Mouse (Mus musculus): Measurements from ENCODE around the gene Nsg1. TPM values are rescaled to one million over a fixed set of nuclear protein-coding genes. Genes with fewer than 3 reads are reported as not detected.
A peak's percentile ranks its signal among the peaks of the same experiment; 100 is the strongest.

The Nsg1 gene
- polyA plus RNA-seq, 1 experiment = 39.7 TPM

- no peak overlapping the region for H3K4me3 ChIP-seq (ENCODE audit: insufficient read depth, poor library complexity, severe bottlenecking)
- H3K79me2 ChIP-seq (ENCODE audit: control insufficient read depth, insufficient read depth) = no peaks in the 10 kb centered on the region
- TF ChIP-seq CEBPB (IDR thresholded peaks at IDR 0.05; ENCODE audit: low read depth) (no peak), MYOG (IDR thresholded peaks at IDR 0.05; ENCODE audit: control insufficient read depth, extremely low read depth, insufficient read length) (no peak), CTCF (IDR thresholded peaks at IDR 0.05; ENCODE audit: control insufficient read depth, insufficient read depth, insufficient read length) (no peak), MYOD1 (IDR thresholded peaks at IDR 0.05; ENCODE audit: control insufficient read depth, insufficient read length, low read depth) (no peak), USF1 (IDR thresholded peaks at IDR 0.05; ENCODE audit: low read depth) (no peak), FOSL1 (IDR thresholded peaks at IDR 0.05; ENCODE audit: insufficient read depth, low read length, poor library complexity, severe bottlenecking) (no peak), MAX (IDR thresholded peaks at IDR 0.05) (no peak)
- no peaks in the 10 kb centered on the region for H3K79me3 ChIP-seq (ENCODE audit: low read depth)
- H3K27me3 ChIP-seq (ENCODE audit: control insufficient read depth, insufficient read depth, insufficient read length) = no peaks in the 10 kb centered on the region
- peaks cover 2% of the 10 kb centered on the region for H3K36me3 ChIP-seq (ENCODE audit: control insufficient read depth, insufficient read depth)
- H3ac ChIP-seq (ENCODE audit: control insufficient read depth, insufficient read length, low read depth) = no peak overlapping the region
These were observed 37.2 kb upstream of the Nsg1 start for GRCm38 (mm10) chr5:38196821-38197481.

GRCm38 (mm10) chr5:38195941-38196340 is 36.2 kb upstream of the Nsg1 start:
- Histone ChIP-seq H3K79me2 (ENCODE audit: control insufficient read depth, insufficient read depth) (no peaks in the 10 kb centered on the region), H3K27me3 (ENCODE audit: control insufficient read depth, insufficient read depth, insufficient read length) (no peaks in the 10 kb centered on the region), H3ac (ENCODE audit: control insufficient read depth, insufficient read length, low read depth) (no peak overlapping the region)

GRCm38 (mm10) chr5:38194946-38195345 is 35.2 kb upstream of the Nsg1 start:
- Histone ChIP-seq H3K36me3 (ENCODE audit: control insufficient read depth, insufficient read depth) (no peaks in the 10 kb centered on the region), H3K79me2 (ENCODE audit: control insufficient read depth, insufficient read depth) (no peaks in the 10 kb centered on the region), H3K4me3 (ENCODE audit: insufficient read depth, poor library complexity, severe bottlenecking) (no peak overlapping the region), H3ac (ENCODE audit: control insufficient read depth, insufficient read length, low read depth) (no peak overlapping the region), H3K79me3 (ENCODE audit: low read depth) (no peaks in the 10 kb centered on the region), H3K27me3 (ENCODE audit: control insufficient read depth, insufficient read depth, insufficient read length) (no peaks in the 10 kb centered on the region)
- TF ChIP-seq MAX (IDR thresholded peaks at IDR 0.05) = no peak
- TF ChIP-seq CTCF (IDR thresholded peaks at IDR 0.05; ENCODE audit: control insufficient read depth, insufficient read depth, insufficient read length) = no peak
- no peak for TF ChIP-seq MYOD1 (IDR thresholded peaks at IDR 0.05; ENCODE audit: control insufficient read depth, insufficient read length, low read depth)
- TF ChIP-seq USF1 (IDR thresholded peaks at IDR 0.05; ENCODE audit: low read depth) = no peak
- TF ChIP-seq MYOG (IDR thresholded peaks at IDR 0.05; ENCODE audit: control insufficient read depth, extremely low read depth, insufficient read length) = no peak
- no peak for TF ChIP-seq FOSL1 (IDR thresholded peaks at IDR 0.05; ENCODE audit: insufficient read depth, low read length, poor library complexity, severe bottlenecking)
- TF ChIP-seq CEBPB (IDR thresholded peaks at IDR 0.05; ENCODE audit: low read depth) = no peak

More at GRCm38 (mm10) chr5:38195941-38196340, 36.2 kb upstream of the Nsg1 start:
- TF ChIP-seq CEBPB (IDR thresholded peaks at IDR 0.05; ENCODE audit: low read depth) (no peak), MAX (IDR thresholded peaks at IDR 0.05) (no peak), FOSL1 (IDR thresholded peaks at IDR 0.05; ENCODE audit: insufficient read depth, low read length, poor library complexity, severe bottlenecking) (no peak), MYOG (IDR thresholded peaks at IDR 0.05; ENCODE audit: control insufficient read depth, extremely low read depth, insufficient read length) (no peak), USF1 (IDR thresholded peaks at IDR 0.05; ENCODE audit: low read depth) (no peak), MYOD1 (IDR thresholded peaks at IDR 0.05; ENCODE audit: control insufficient read depth, insufficient read length, low read depth) (no peak), CTCF (IDR thresholded peaks at IDR 0.05; ENCODE audit: control insufficient read depth, insufficient read depth, insufficient read length) (no peak)
- no peaks in the 10 kb centered on the region for H3K79me3 ChIP-seq (ENCODE audit: low read depth)
- H3K4me3 ChIP-seq (ENCODE audit: insufficient read depth, poor library complexity, severe bottlenecking) = no peak overlapping the region
- peaks cover 2% of the 10 kb centered on the region for H3K36me3 ChIP-seq (ENCODE audit: control insufficient read depth, insufficient read depth)

GRCm38 (mm10) chr5:38190907-38191306 is 31.2 kb upstream of the Nsg1 start:
- Histone ChIP-seq H3ac (ENCODE audit: control insufficient read depth, insufficient read length, low read depth) (no peak overlapping the region), H3K27me3 (ENCODE audit: control insufficient read depth, insufficient read depth, insufficient read length) (no peaks in the 10 kb centered on the region), H3K4me3 (ENCODE audit: insufficient read depth, poor library complexity, severe bottlenecking) (no peak overlapping the region), H3K36me3 (ENCODE audit: control insufficient read depth, insufficient read depth) (no peaks in the 10 kb centered on the region), H3K79me3 (ENCODE audit: low read depth) (no peaks in the 10 kb centered on the region), H3K79me2 (ENCODE audit: control insufficient read depth, insufficient read depth) (no peaks in the 10 kb centered on the region)
- peak; percentile 55 for TF ChIP-seq MYOD1 (IDR thresholded peaks at IDR 0.05; ENCODE audit: control insufficient read depth, insufficient read length, low read depth)
- TF ChIP-seq MAX (IDR thresholded peaks at IDR 0.05) = no peak
- TF ChIP-seq CEBPB (IDR thresholded peaks at IDR 0.05; ENCODE audit: low read depth) = no peak

GRCm38 (mm10) chr5:38187006-38187405 is 27.3 kb upstream of the Nsg1 start:
- Histone ChIP-seq H3K79me2 (ENCODE audit: control insufficient read depth, insufficient read depth) (no peaks in the 10 kb centered on the region), H3K4me3 (ENCODE audit: insufficient read depth, poor library complexity, severe bottlenecking) (no peak overlapping the region), H3K27me3 (ENCODE audit: control insufficient read depth, insufficient read depth, insufficient read length) (no peaks in the 10 kb centered on the region), H3K36me3 (ENCODE audit: control insufficient read depth, insufficient read depth) (no peaks in the 10 kb centered on the region), H3K79me3 (ENCODE audit: low read depth) (no peaks in the 10 kb centered on the region), H3ac (ENCODE audit: control insufficient read depth, insufficient read length, low read depth) (no peak overlapping the region)
- no peak for TF ChIP-seq MYOG (IDR thresholded peaks at IDR 0.05; ENCODE audit: control insufficient read depth, extremely low read depth, insufficient read length)
- TF ChIP-seq CTCF (IDR thresholded peaks at IDR 0.05; ENCODE audit: control insufficient read depth, insufficient read depth, insufficient read length) = no peak
- no peak for TF ChIP-seq MYOD1 (IDR thresholded peaks at IDR 0.05; ENCODE audit: control insufficient read depth, insufficient read length, low read depth)
- TF ChIP-seq USF1 (IDR thresholded peaks at IDR 0.05; ENCODE audit: low read depth) = no peak
- no peak for TF ChIP-seq MAX (IDR thresholded peaks at IDR 0.05)
- TF ChIP-seq CEBPB (IDR thresholded peaks at IDR 0.05; ENCODE audit: low read depth) = no peak
- no peak for TF ChIP-seq FOSL1 (IDR thresholded peaks at IDR 0.05; ENCODE audit: insufficient read depth, low read length, poor library complexity, severe bottlenecking)
